In the genomic region with DNA sequence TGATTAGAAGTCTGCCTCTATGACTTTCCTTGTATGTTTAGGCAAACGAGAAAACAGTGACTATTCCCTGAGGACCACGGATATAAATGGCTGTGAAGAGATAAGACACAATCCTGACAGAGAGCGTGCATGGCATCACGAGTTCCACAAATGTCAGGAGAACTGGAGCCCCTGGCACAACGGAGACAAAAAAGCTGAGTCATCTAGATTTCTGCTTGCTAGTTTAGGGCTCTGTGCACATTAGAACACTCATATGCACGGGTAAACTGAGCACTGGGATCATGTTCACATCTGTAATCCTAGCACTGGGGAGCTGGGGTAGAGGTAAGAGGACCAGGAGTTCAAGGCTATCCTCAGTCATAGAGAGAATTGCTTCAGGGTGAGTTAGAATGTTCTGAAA, we compare ENCODE assay signal across 22 mouse cellular contexts.
DNase-seq lines count a peak whose midpoint lies in the region; ATAC-seq and TF ChIP-seq lines count a peak whose summit lies in the region.
"Had no signal": no experiment of that assay in that cellular context is flagged by ENCODE, and none has a peak within 500 bp of the region (broad histone marks: within the 10 kb centered on the region; RNA-seq: fewer than 3 reads in every experiment).

No protein-coding gene starts in this region.

- 25% methylated on average over 6 of the region's 6 CpGs for WGBS in heart, embryonic 15.5 days
- 24% methylated on average over 6 of the region's 6 CpGs for WGBS in heart, embryonic 10.5 days
- 50% methylated on average over 6 of the region's 6 CpGs for WGBS in midbrain, embryonic 16.5 days
- WGBS in midbrain, embryonic 10.5 days, result 81% methylated on average over 6 of the region's 6 CpGs
- WGBS in stomach, postnatal 0 days, result 69% methylated on average over 6 of the region's 6 CpGs

- H3K9ac ChIP-seq in heart, embryonic 15.5 days, result no peak overlapping the region; the same call in 1 of the 2 replicates
- no peak overlapping the region for H3K9ac ChIP-seq in midbrain, embryonic 16.5 days (ENCODE audit: low read depth, low read length)
- H3K9ac ChIP-seq in stomach, postnatal 0 days (ENCODE audit: low read length), result no peak overlapping the region
- H3K9ac ChIP-seq: forebrain, embryonic 13.5 days; hindbrain, embryonic 13.5 days; limb, embryonic 13.5 days; liver, embryonic 14.5 days; lung, embryonic 14.5 days had no signal

- no peak for TF ChIP-seq EP300 in stomach, postnatal 0 days (optimal IDR thresholded peaks at IDR 0.05)

- H3K4me3 ChIP-seq in gastrocnemius, adult 2 months, result no peak overlapping the region
- H3K4me3 ChIP-seq in heart, embryonic 15.5 days, result no peak overlapping the region
- H3K4me3 ChIP-seq in heart, embryonic 10.5 days, result no peak overlapping the region
- no peak overlapping the region for H3K4me3 ChIP-seq in midbrain, embryonic 16.5 days (ENCODE audit: low read depth, low read length)
- no peak overlapping the region for H3K4me3 ChIP-seq in midbrain, embryonic 10.5 days
- H3K4me3 ChIP-seq in stomach, postnatal 0 days (ENCODE audit: low read depth, low read length), result no peak overlapping the region
- H3K4me3 ChIP-seq: forebrain, embryonic 13.5 days; hindbrain, embryonic 13.5 days; limb, embryonic 13.5 days; megakaryocyte, embryonic 14.5 days had no signal

- 0 out of 2 replicates have a peak overlapping the region, but pooled peaks have one; percentile 2 for H3K27ac ChIP-seq in gastrocnemius, adult 2 months
- H3K27ac ChIP-seq in heart, embryonic 15.5 days, result peak overlapping the region; percentile 31
- no peak overlapping the region for H3K27ac ChIP-seq in heart, embryonic 10.5 days
- no peak overlapping the region for H3K27ac ChIP-seq in midbrain, embryonic 16.5 days (ENCODE audit: low read length)
- H3K27ac ChIP-seq in midbrain, embryonic 10.5 days (replicated peaks), result no peak overlapping the region
- no peak overlapping the region for H3K27ac ChIP-seq in stomach, postnatal 0 days (replicated peaks)
- H3K27ac ChIP-seq: forebrain, embryonic 13.5 days; hindbrain, embryonic 13.5 days; limb, embryonic 13.5 days; liver, embryonic 14.5 days had no signal

- H3K9me3 ChIP-seq in heart, embryonic 15.5 days (replicated peaks), result no peaks in the 10 kb centered on the region
- no peaks in the 10 kb centered on the region for H3K9me3 ChIP-seq in heart, embryonic 10.5 days
- H3K9me3 ChIP-seq in midbrain, embryonic 16.5 days (replicated peaks; ENCODE audit: control insufficient read depth, low read length, poor library complexity, severe bottlenecking), result no peaks in the 10 kb centered on the region
- no peaks in the 10 kb centered on the region for H3K9me3 ChIP-seq in midbrain, embryonic 10.5 days (replicated peaks)
- no peaks in the 10 kb centered on the region for H3K9me3 ChIP-seq in stomach, postnatal 0 days (ENCODE audit: control insufficient read depth, low read length)
- H3K9me3 ChIP-seq: forebrain, embryonic 13.5 days; hindbrain, embryonic 13.5 days; limb, embryonic 13.5 days; megakaryocyte, embryonic 14.5 days had no signal

- no peak for ATAC-seq in heart, embryonic 15.5 days (replicated peaks; ENCODE audit: insufficient number of reproducible peaks, insufficient read depth, low FRiP score, low read depth)
- ATAC-seq in midbrain, embryonic 16.5 days, result peak; percentile 21; the same call in 1 of the 2 replicates
- ATAC-seq in stomach, postnatal 0 days (ENCODE audit: low FRiP score, low TSS enrichment), result no peak
- ATAC-seq: activated CD4-positive, CD25-positive, alpha-beta regulatory T cell, adult 4 months; forebrain, embryonic 13.5 days had no signal

- peaks cover 29% of the 10 kb centered on the region for H3K4me1 ChIP-seq in heart, embryonic 15.5 days (replicated peaks)
- H3K4me1 ChIP-seq in heart, embryonic 10.5 days, result peaks cover 42% of the 10 kb centered on the region
- peaks cover 4% of the 10 kb centered on the region; the same call in 1 of the 2 replicates for H3K4me1 ChIP-seq in midbrain, embryonic 16.5 days (ENCODE audit: control insufficient read depth, insufficient read depth, low read length)
- H3K4me1 ChIP-seq in midbrain, embryonic 10.5 days, result 0 out of 2 replicates have a peak, but pooled peaks cover 5% of the 10 kb centered on the region
- no peaks in the 10 kb centered on the region for H3K4me1 ChIP-seq in stomach, postnatal 0 days (replicated peaks; ENCODE audit: control insufficient read depth, insufficient read depth)
- H3K4me1 ChIP-seq: forebrain, embryonic 13.5 days; hindbrain, embryonic 13.5 days; limb, embryonic 13.5 days had no signal

- intact Hi-C loops in gastrocnemius, adult 2 months (cut with DNase I), result no loop called here

- peaks cover 25% of the 10 kb centered on the region; the same call in 1 of the 2 replicates for H3K36me3 ChIP-seq in heart, embryonic 15.5 days
- peaks cover 32% of the 10 kb centered on the region for H3K36me3 ChIP-seq in heart, embryonic 10.5 days
- no peaks in the 10 kb centered on the region; the same call in 1 of the 2 replicates for H3K36me3 ChIP-seq in midbrain, embryonic 16.5 days (ENCODE audit: control insufficient read depth, insufficient read depth, low read length)
- H3K36me3 ChIP-seq in midbrain, embryonic 10.5 days, result peaks cover 21% of the 10 kb centered on the region
- H3K36me3 ChIP-seq in stomach, postnatal 0 days (ENCODE audit: control insufficient read depth, insufficient read depth, low read length), result peaks cover 21% of the 10 kb centered on the region

- H3K4me2 ChIP-seq in heart, embryonic 15.5 days, result no peak overlapping the region
- H3K4me2 ChIP-seq in midbrain, embryonic 16.5 days (ENCODE audit: low read length), result no peak overlapping the region
- H3K4me2 ChIP-seq in stomach, postnatal 0 days (replicated peaks; ENCODE audit: low read depth), result no peak overlapping the region
- H3K4me2 ChIP-seq: forebrain, embryonic 13.5 days; hindbrain, embryonic 13.5 days; limb, embryonic 13.5 days; lung, embryonic 14.5 days had no signal

- DNase-seq in gastrocnemius, adult 2 months, result no peak
- DNase-seq in gastrocnemius, postnatal 25 days, result no peak
- no peak for DNase-seq in heart, embryonic 10.5 days (ENCODE audit: low spot score)
- DNase-seq in midbrain, embryonic 10.5 days (ENCODE audit: low spot score), result no peak
- DNase-seq in stomach, postnatal 0 days (ENCODE audit: low spot score), result no peak
- DNase-seq in gastrocnemius, postnatal 10 days, result no peak
- DNase-seq: adrenal gland, adult 8-10 months; cerebellum, adult 18-20 months; cerebellum, postnatal 14 days; kidney, adult 18-20 months; kidney, postnatal 4 days; lung, embryonic 14.5 days; lung, postnatal 36 days; thymus, adult 2 months had no signal

- H3K27me3 ChIP-seq in heart, embryonic 15.5 days, result no peaks in the 10 kb centered on the region
- no peaks in the 10 kb centered on the region for H3K27me3 ChIP-seq in heart, embryonic 10.5 days (ENCODE audit: insufficient read depth, poor library complexity, severe bottlenecking)
- H3K27me3 ChIP-seq in midbrain, embryonic 16.5 days (ENCODE audit: control insufficient read depth, insufficient read depth, low read depth, low read length), result no peaks in the 10 kb centered on the region
- no peaks in the 10 kb centered on the region for H3K27me3 ChIP-seq in midbrain, embryonic 10.5 days (ENCODE audit: low read depth, poor library complexity, severe bottlenecking)
- H3K27me3 ChIP-seq in stomach, postnatal 0 days (ENCODE audit: control insufficient read depth, insufficient read depth, low read length), result no peaks in the 10 kb centered on the region
- H3K27me3 ChIP-seq: forebrain, embryonic 13.5 days; hindbrain, embryonic 13.5 days; limb, embryonic 13.5 days; megakaryocyte, embryonic 14.5 days had no signal

- no peak for TF ChIP-seq CTCF in gastrocnemius, adult 2 months (IDR thresholded peaks at IDR 0.05)
- no peak for TF ChIP-seq CTCF in stomach, postnatal 0 days (IDR thresholded peaks at IDR 0.05; ENCODE audit: low read depth)

Comparison
In these comparisons a context has a peak if more than half of its experiments do, and no peak if none do; other contexts are left out.
1. H3K27ac ChIP-seq: peak in gastrocnemius, adult 2 months (single experiment) and heart, embryonic 15.5 days (single experiment); none in heart, embryonic 10.5 days (single experiment), midbrain, embryonic 16.5 days (single experiment), midbrain, embryonic 10.5 days (single experiment) and stomach, postnatal 0 days (single experiment).